Mouse (Mus musculus) right cerebral cortex, adult 2 months (tissue): Measurements from ENCODE around the gene Ap3s2.

Experiments
- DNase-seq, 2 experiments: peaks; one replicate each; pipeline ENCODE4 v3.0.0; 2021 to 2022; ENCODE audit warnings: low spot score in 2 of 2

Gene Ap3s2

DNA sequence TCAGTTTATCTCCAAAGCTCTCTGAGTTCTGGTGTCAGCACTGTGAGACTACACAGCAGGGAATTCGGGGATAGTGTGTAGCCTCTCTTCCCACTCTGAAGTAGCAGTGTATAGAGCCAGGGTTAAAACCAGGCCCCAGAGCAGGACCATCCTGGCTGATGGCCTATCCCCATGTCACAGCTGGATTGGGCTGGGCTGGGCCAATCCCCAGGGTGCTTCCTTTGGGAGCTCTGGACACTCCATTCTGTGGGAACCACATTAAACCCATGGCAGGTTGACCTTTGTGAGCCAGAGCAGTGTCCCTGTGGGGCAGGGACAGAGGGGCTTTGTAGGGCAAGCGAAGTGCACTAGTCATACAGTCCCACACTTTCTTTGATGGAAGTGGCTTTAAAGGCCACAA is 74.1 kb downstream of the Ap3s2 start:
- DNase-seq: no peak

DNA sequence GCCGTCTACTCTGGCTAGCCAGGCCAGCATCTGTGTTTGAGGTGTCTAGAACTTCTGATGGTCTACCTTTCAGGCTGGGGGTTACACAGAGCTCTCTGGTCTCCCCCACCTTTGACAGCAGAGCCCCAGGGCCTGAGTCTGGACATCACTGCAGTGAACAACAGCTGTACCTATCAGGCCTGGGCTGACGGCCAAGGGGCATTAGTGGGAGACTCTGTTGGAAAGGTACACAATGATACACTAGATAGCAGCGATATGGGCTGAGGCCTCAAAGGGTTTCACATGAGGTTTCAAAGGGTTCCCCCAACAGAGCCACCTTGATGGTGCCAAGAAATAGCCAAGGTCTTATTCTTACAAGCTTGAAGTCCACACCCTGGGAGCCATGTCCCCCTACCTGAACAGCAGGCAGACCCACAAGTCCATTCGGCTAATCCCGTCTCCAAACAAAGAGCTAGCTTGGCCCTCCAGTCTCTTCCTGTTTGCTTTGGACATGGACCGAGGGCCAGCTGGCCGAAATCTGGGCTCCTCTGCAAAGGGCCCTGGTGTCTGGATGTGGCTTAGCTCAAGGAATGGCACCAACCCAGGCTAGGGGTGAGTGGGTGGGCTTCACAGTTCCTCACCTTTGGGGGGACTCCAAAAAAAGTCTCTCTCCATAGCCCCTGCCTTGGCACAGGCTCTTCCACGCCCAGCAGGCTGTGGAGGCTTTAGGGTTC is 76.2 kb downstream of the Ap3s2 start:
- DNase-seq: no peak

DNA sequence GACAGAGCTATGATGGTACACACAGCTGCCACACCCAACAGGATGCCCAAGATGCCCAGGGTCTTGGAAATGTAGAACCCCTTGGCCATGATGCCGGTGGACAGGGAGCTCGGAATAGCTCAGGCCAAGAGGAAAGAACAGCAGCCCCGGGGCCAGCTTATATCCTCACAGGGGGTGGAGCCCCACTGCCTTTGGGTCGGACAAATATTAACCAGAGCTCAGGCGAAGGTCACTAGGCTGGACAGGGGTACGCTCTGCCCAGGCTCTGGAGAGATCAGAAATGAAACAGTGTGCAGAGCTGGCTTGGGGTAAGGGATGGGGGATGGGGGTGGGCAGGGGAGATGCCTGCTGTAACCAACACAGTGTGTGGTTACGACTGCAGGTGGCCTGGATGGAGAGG is 78.3 kb downstream of the Ap3s2 start:
- DNase-seq: no peak

DNA sequence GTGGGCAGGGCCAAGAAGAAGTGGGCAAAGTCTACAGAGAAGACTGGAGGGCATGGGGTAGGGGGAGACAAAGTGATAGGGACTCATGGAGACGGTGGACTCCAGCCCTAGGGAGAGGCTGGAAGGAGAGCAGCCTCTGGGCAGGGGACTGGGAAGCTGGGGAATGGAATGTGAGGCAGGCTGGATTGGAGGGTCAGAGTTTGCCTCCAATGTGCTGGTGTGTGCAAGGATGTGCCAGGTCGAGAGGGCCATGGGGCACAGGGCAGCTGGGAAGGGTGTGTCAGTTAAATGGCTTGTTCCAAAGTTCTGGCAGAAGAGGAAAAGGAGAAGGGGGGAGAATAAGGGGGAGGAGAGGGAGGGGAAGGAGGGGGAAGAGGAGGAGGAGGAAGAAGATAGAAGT is 83.2 kb downstream of the Ap3s2 start:
- no peak for DNase-seq

DNA sequence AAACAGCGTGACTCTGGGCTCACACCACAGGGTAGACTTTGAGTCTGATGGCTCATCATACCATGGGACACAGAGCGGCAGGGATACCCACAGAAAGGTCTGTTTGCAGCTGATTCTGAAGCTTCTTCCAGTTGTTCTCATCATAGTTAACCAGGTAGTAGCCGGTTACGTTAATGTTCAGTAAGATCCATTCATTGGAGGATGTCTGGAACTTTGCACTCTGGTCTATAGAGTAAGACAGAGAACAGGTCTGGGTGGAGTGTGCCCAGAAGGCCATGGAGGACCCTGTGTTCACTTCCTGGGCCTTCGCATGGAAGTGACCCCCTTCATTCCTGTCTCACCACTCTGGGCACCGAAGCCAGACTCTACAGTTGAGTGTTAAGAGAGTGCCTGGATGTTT is 85.3 kb downstream of the Ap3s2 start:
- no peak for DNase-seq

DNA sequence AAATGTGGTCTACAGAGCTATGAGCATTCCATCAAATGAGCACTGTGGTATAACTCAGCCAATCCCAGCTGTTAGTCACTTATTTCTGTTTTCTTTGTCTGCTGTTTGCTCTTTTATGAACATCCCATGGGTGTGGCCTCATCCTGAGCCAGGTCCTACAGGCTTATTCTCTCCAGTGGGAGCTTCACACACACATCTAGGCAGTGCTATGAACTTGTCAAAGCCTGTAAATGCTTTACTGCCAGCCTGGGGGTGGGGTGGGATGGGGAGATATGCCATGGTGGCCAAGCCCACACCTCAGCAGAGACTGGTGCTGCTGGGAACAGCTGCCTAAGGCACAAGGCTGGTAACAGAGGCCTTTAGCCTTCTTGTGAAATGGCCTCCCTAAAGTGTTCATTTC is 87.5 kb downstream of the Ap3s2 start:
- no peak for DNase-seq

DNA sequence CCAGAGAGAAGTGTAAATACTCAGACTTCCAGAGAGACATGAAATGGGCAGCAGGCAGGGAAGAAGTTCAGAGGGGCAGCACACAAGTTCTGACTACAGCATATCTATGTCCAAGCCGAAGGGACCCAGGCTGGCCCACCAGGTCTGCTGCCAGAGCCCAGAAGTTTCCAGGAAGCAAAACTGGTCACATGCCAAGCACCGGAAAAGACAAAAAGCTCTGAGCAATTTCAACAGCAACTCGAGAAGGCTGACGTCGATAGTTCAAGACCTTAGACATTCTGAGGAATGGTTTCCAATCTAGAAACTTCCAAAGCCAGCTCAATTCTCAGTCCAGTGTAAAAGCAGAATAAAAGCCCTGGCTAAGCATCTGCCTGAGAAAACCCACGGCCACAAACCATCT is 88.9 kb downstream of the Ap3s2 start:
- DNase-seq: no peak

DNA sequence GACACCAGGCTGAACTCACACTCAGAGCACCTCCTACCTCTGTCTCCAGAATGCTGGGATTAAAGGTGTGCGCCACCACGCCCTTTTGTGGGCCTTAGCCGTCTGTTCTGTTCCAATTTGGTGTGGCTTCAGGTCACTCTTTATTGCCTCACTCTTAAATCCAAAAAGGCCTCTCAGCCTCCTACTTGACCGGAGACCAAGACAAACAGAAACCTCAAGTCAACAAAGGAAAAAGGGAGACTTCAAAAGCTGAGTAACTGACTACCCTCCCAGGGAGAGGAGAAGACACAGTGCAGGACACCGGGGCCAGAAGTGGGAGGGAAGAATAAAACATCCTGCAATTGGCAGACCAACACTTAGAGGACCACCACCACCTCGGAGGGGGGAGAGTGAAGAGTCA is 89.3 kb downstream of the Ap3s2 start:
- no peak for DNase-seq

DNA sequence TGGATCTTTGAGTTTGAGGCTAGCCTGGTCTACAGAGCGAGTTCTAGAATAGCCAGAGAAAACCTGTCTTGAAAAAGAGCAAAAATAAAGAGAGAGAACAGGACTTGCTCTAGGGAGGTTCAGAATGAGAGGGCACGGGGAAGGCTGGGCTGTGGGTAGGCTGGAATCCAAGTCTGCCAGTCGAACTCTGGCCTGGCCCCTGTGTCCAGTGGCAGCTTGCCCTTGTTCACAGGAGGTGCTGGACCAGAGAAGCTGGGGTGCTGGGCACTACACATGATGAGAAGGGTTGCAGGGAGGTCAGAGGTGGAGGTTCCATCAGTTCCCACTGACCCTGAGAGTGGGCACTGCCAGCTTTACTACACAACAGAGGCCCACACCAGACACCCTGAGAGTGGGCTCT is 92.1 kb downstream of the Ap3s2 start:
- DNase-seq: no peak
